Comparison of ENCODE assay signal across 21 mouse cellular contexts in genomic region chr1:74774062-74774461, GRCm38 (mm10). TPM values are rescaled to one million over a fixed set of nuclear protein-coding genes. Genes with fewer than 3 reads are reported as not detected.
DNase-seq lines count a peak whose midpoint lies in the region; ATAC-seq lines count a peak whose summit lies in the region.
"Had no signal": no experiment of that assay in that cellular context is flagged by ENCODE, and none has a peak within 500 bp of the region (broad histone marks: within the 10 kb centered on the region; RNA-seq: fewer than 3 reads in every experiment).

No protein-coding gene starts in this region.

- H3K4me1 ChIP-seq in embryonic facial prominence, embryonic 10.5 days = peaks cover 66% of the 10 kb centered on the region
- H3K4me1 ChIP-seq in embryonic facial prominence, embryonic 13.5 days = peaks cover 51% of the 10 kb centered on the region
- H3K4me1 ChIP-seq in limb, embryonic 11.5 days (ENCODE audit: control insufficient read depth, insufficient read depth, low read length) = peaks cover 8% of the 10 kb centered on the region; the same call in 1 of the 2 replicates
- H3K4me1 ChIP-seq in limb, embryonic 15.5 days = peaks cover 41% of the 10 kb centered on the region
- peaks cover 35% of the 10 kb centered on the region for H3K4me1 ChIP-seq in midbrain, embryonic 13.5 days (replicated peaks)
- peaks cover 11% of the 10 kb centered on the region for H3K4me1 ChIP-seq in hindbrain, embryonic 11.5 days (replicated peaks; ENCODE audit: control insufficient read depth, insufficient read depth, low read length)

- no peak overlapping the region for H3K9ac ChIP-seq in embryonic facial prominence, embryonic 13.5 days
- no peak overlapping the region for H3K9ac ChIP-seq in limb, embryonic 11.5 days (ENCODE audit: low read length)
- H3K9ac ChIP-seq in limb, embryonic 15.5 days = no peak overlapping the region
- H3K9ac ChIP-seq in midbrain, embryonic 13.5 days (replicated peaks) = no peak overlapping the region
- no peak overlapping the region for H3K9ac ChIP-seq in hindbrain, embryonic 11.5 days (ENCODE audit: low read depth, low read length)
- H3K9ac ChIP-seq: forebrain, embryonic 12.5 days; forebrain, postnatal 0 days; heart, embryonic 13.5 days; hindbrain, embryonic 13.5 days had no signal

- H3K27ac ChIP-seq in embryonic facial prominence, embryonic 10.5 days (replicated peaks) = no peak overlapping the region
- H3K27ac ChIP-seq in embryonic facial prominence, embryonic 13.5 days = no peak overlapping the region
- H3K27ac ChIP-seq in limb, embryonic 11.5 days (replicated peaks; ENCODE audit: low read depth, low read length) = no peak overlapping the region
- H3K27ac ChIP-seq in limb, embryonic 15.5 days = no peak overlapping the region
- H3K27ac ChIP-seq in midbrain, embryonic 13.5 days = no peak overlapping the region
- no peak overlapping the region for H3K27ac ChIP-seq in hindbrain, embryonic 11.5 days (ENCODE audit: low read depth, low read length)
- H3K27ac ChIP-seq: forebrain, embryonic 12.5 days; gastrocnemius, adult 2 months; heart, embryonic 13.5 days; hindbrain, embryonic 13.5 days; hindbrain, postnatal 0 days had no signal

- no peak for DNase-seq in embryonic facial prominence, embryonic 10.5 days (ENCODE audit: low spot score)
- DNase-seq in limb, embryonic 11.5 days (ENCODE audit: low spot score) = no peak
- DNase-seq in hindbrain, embryonic 11.5 days (ENCODE audit: low spot score) = no peak
- DNase-seq: adrenal gland, adult 8-10 months; adrenal gland, postnatal 36 days; cerebellum, adult 9-10 months; cerebellum, postnatal 25 days; forebrain, postnatal 0 days; gastrocnemius, adult 2 months; gastrocnemius, postnatal 25 days; heart, postnatal 4 days had no signal

- H3K9me3 ChIP-seq in embryonic facial prominence, embryonic 10.5 days = no peaks in the 10 kb centered on the region
- H3K9me3 ChIP-seq in embryonic facial prominence, embryonic 13.5 days = no peaks in the 10 kb centered on the region
- H3K9me3 ChIP-seq in limb, embryonic 11.5 days (ENCODE audit: control insufficient read depth, low read length) = no peaks in the 10 kb centered on the region
- H3K9me3 ChIP-seq in limb, embryonic 15.5 days = no peaks in the 10 kb centered on the region
- H3K9me3 ChIP-seq in midbrain, embryonic 13.5 days = no peaks in the 10 kb centered on the region
- H3K9me3 ChIP-seq in hindbrain, embryonic 11.5 days (ENCODE audit: control insufficient read depth, low read length) = no peaks in the 10 kb centered on the region
- H3K9me3 ChIP-seq: forebrain, embryonic 12.5 days; heart, embryonic 13.5 days; hindbrain, embryonic 13.5 days had no signal

- WGBS in embryonic facial prominence, embryonic 10.5 days = 14% methylated on average over 7 of the region's 7 CpGs
- 14% methylated on average over 7 of the region's 7 CpGs for WGBS in embryonic facial prominence, embryonic 13.5 days
- 9% methylated on average over 7 of the region's 7 CpGs for WGBS in limb, embryonic 11.5 days
- WGBS in limb, embryonic 15.5 days = 18% methylated on average over 7 of the region's 7 CpGs
- WGBS in midbrain, embryonic 13.5 days = 15% methylated on average over 7 of the region's 7 CpGs
- 15% methylated on average over 7 of the region's 7 CpGs for WGBS in hindbrain, embryonic 11.5 days

- H3K4me2 ChIP-seq in embryonic facial prominence, embryonic 13.5 days = peak overlapping the region; percentile 93
- H3K4me2 ChIP-seq in limb, embryonic 11.5 days (ENCODE audit: low read depth, severe bottlenecking) = peak overlapping the region; percentile 27
- 0 out of 2 replicates have a peak overlapping the region, but pooled peaks have one; percentile 91 for H3K4me2 ChIP-seq in limb, embryonic 15.5 days
- H3K4me2 ChIP-seq in midbrain, embryonic 13.5 days (replicated peaks) = no peak overlapping the region
- H3K4me2 ChIP-seq in hindbrain, embryonic 11.5 days (replicated peaks; ENCODE audit: low read depth, low read length) = no peak overlapping the region

- no peak for ATAC-seq in embryonic facial prominence, embryonic 13.5 days (ENCODE audit: insufficient number of reproducible peaks, insufficient read depth, low FRiP score, low TSS enrichment, low read depth)
- no peak for ATAC-seq in limb, embryonic 11.5 days (ENCODE audit: insufficient number of reproducible peaks, low FRiP score, low TSS enrichment, low read depth)
- ATAC-seq in limb, embryonic 15.5 days (ENCODE audit: insufficient number of reproducible peaks, low FRiP score, low TSS enrichment, low read depth) = no peak
- no peak for ATAC-seq in midbrain, embryonic 13.5 days
- no peak for ATAC-seq in frontal cortex, adult (ENCODE audit: low TSS enrichment)
- no peak for ATAC-seq in hindbrain, embryonic 11.5 days (ENCODE audit: low FRiP score)
- ATAC-seq: forebrain, postnatal 0 days; hindbrain, postnatal 0 days had no signal

- no peaks in the 10 kb centered on the region for H3K36me3 ChIP-seq in embryonic facial prominence, embryonic 10.5 days (replicated peaks)
- H3K36me3 ChIP-seq in embryonic facial prominence, embryonic 13.5 days = no peaks in the 10 kb centered on the region
- no peaks in the 10 kb centered on the region for H3K36me3 ChIP-seq in limb, embryonic 11.5 days (ENCODE audit: control insufficient read depth, insufficient read depth, low read length)
- H3K36me3 ChIP-seq in limb, embryonic 15.5 days = no peaks in the 10 kb centered on the region
- H3K36me3 ChIP-seq in midbrain, embryonic 13.5 days = no peaks in the 10 kb centered on the region
- no peaks in the 10 kb centered on the region for H3K36me3 ChIP-seq in hindbrain, embryonic 11.5 days (ENCODE audit: control insufficient read depth, insufficient read depth, low read length)
- H3K36me3 ChIP-seq: forebrain, embryonic 12.5 days; G1E; heart, embryonic 13.5 days; hindbrain, embryonic 13.5 days had no signal

- H3K27me3 ChIP-seq in embryonic facial prominence, embryonic 10.5 days (replicated peaks; ENCODE audit: low read depth, poor library complexity, severe bottlenecking) = peaks cover 100% of the 10 kb centered on the region
- peaks cover 97% of the 10 kb centered on the region for H3K27me3 ChIP-seq in embryonic facial prominence, embryonic 13.5 days
- peaks cover 62% of the 10 kb centered on the region for H3K27me3 ChIP-seq in limb, embryonic 11.5 days (ENCODE audit: control insufficient read depth, insufficient read depth, low read length)
- H3K27me3 ChIP-seq in limb, embryonic 15.5 days = peaks cover 92% of the 10 kb centered on the region
- peaks cover 99% of the 10 kb centered on the region for H3K27me3 ChIP-seq in midbrain, embryonic 13.5 days
- H3K27me3 ChIP-seq in hindbrain, embryonic 11.5 days (ENCODE audit: control insufficient read depth, insufficient read depth, low read length) = peaks cover 59% of the 10 kb centered on the region

- H3K4me3 ChIP-seq in embryonic facial prominence, embryonic 10.5 days = peak overlapping the region; percentile 66
- peak overlapping the region; percentile 56 for H3K4me3 ChIP-seq in embryonic facial prominence, embryonic 13.5 days
- H3K4me3 ChIP-seq in limb, embryonic 11.5 days (ENCODE audit: low read depth, low read length) = no peak overlapping the region
- H3K4me3 ChIP-seq in limb, embryonic 15.5 days = peak overlapping the region; percentile 50
- H3K4me3 ChIP-seq in midbrain, embryonic 13.5 days (replicated peaks) = no peak overlapping the region
- no peak overlapping the region for H3K4me3 ChIP-seq in hindbrain, embryonic 11.5 days (ENCODE audit: low read depth, low read length)
- H3K4me3 ChIP-seq: forebrain, embryonic 12.5 days; hindbrain, embryonic 13.5 days had no signal

RNA-seq across cellular contexts. Expression of gene Wnt6, which starts 2.4 kb away (rescaled TPM):
- 26.5 and 26.6 TPM in 2 replicates for polyA plus RNA-seq in embryonic facial prominence, embryonic 10.5 days (2016; fragmentation: Nextera tagmentation; extraction: Ambion mirVana)
- 49.1 and 55.5 TPM in 2 replicates for polyA plus RNA-seq in embryonic facial prominence, embryonic 13.5 days (2015; fragmentation: Nextera tagmentation; extraction: Ambion mirVana)
- 21.2 and 27.4 TPM in 2 replicates for polyA plus RNA-seq in limb, embryonic 11.5 days (2014; fragmentation: Nextera tagmentation; extraction: Ambion mirVana)
- polyA plus RNA-seq in limb, embryonic 15.5 days (2015; fragmentation: Nextera tagmentation; extraction: Ambion mirVana) = 49.5 and 53.6 TPM in 2 replicates
- 2.4 and 2.5 TPM in 2 replicates for polyA plus RNA-seq in midbrain, embryonic 13.5 days (2015; fragmentation: Nextera tagmentation; extraction: Ambion mirVana)
- polyA plus RNA-seq in hindbrain, embryonic 11.5 days (2014; fragmentation: Nextera tagmentation; extraction: Ambion mirVana) = 6.7 and 10.0 TPM in 2 replicates
- polyA plus RNA-seq: G1E had no signal

RNA-seq across cellular contexts. Expression of gene Wnt10a, which starts 17.3 kb away (rescaled TPM):
- polyA plus RNA-seq in embryonic facial prominence, embryonic 10.5 days (2016; fragmentation: Nextera tagmentation; extraction: Ambion mirVana) = 0.70 and 1.2 TPM in 2 replicates
- polyA plus RNA-seq in embryonic facial prominence, embryonic 13.5 days (2015; fragmentation: Nextera tagmentation; extraction: Ambion mirVana) = 5.4 and 6.9 TPM in 2 replicates
- 1.4 and 1.6 TPM in 2 replicates for polyA plus RNA-seq in limb, embryonic 11.5 days (2014; fragmentation: Nextera tagmentation; extraction: Ambion mirVana)
- polyA plus RNA-seq in limb, embryonic 15.5 days (2015; fragmentation: Nextera tagmentation; extraction: Ambion mirVana) = 9.0 and 9.1 TPM in 2 replicates
- polyA plus RNA-seq in midbrain, embryonic 13.5 days (2015; fragmentation: Nextera tagmentation; extraction: Ambion mirVana) = 0.35 and 0.45 TPM in 2 replicates
- 1.6 and 2.0 TPM in 2 replicates for polyA plus RNA-seq in hindbrain, embryonic 11.5 days (2014; fragmentation: Nextera tagmentation; extraction: Ambion mirVana)
- polyA plus RNA-seq: G1E; heart, embryonic 13.5 days; heart, postnatal 0 days had no signal

RNA-seq across cellular contexts. Expression of gene Prkag3, which starts 25.0 kb away (rescaled TPM):
- polyA plus RNA-seq in embryonic facial prominence, embryonic 10.5 days (2016; fragmentation: Nextera tagmentation; extraction: Ambion mirVana) = 0.11 TPM in 1 of 2 replicates, not detected in the other
- 0.25 and 0.35 TPM in 2 replicates for polyA plus RNA-seq in embryonic facial prominence, embryonic 13.5 days (2015; fragmentation: Nextera tagmentation; extraction: Ambion mirVana)
- polyA plus RNA-seq in limb, embryonic 11.5 days (2014; fragmentation: Nextera tagmentation; extraction: Ambion mirVana) = not detected in 2 replicates
- polyA plus RNA-seq in limb, embryonic 15.5 days (2015; fragmentation: Nextera tagmentation; extraction: Ambion mirVana) = 2.8 and 7.5 TPM in 2 replicates
- polyA plus RNA-seq in midbrain, embryonic 13.5 days (2015; fragmentation: Nextera tagmentation; extraction: Ambion mirVana) = 0.08 TPM in 1 of 2 replicates, not detected in the other
- polyA plus RNA-seq in hindbrain, embryonic 11.5 days (2014; fragmentation: Nextera tagmentation; extraction: Ambion mirVana) = 0.22 TPM in 1 of 2 replicates, not detected in the other
- polyA plus RNA-seq: forebrain, embryonic 12.5 days; forebrain, postnatal 0 days; G1E; hindbrain, postnatal 0 days had no signal

Comparison
In these comparisons a context has a peak if more than half of its experiments do, and no peak if none do; other contexts are left out.
1. H3K4me3 ChIP-seq: peak in embryonic facial prominence, embryonic 10.5 days (single experiment), embryonic facial prominence, embryonic 13.5 days (single experiment) and limb, embryonic 15.5 days (single experiment); none in limb, embryonic 11.5 days (single experiment), midbrain, embryonic 13.5 days (single experiment) and hindbrain, embryonic 11.5 days (single experiment).
2. H3K4me2 ChIP-seq: peak in embryonic facial prominence, embryonic 13.5 days (single experiment), limb, embryonic 11.5 days (single experiment) and limb, embryonic 15.5 days (single experiment); none in midbrain, embryonic 13.5 days (single experiment) and hindbrain, embryonic 11.5 days (single experiment).